11 mouse cellular contexts compared by ENCODE assay signal in genomic region chr9:41585771-41586170, GRCm38 (mm10).
DNase-seq lines count a peak whose midpoint lies in the region; ATAC-seq lines count a peak whose summit lies in the region.
"Had no signal": no experiment of that assay in that cellular context is flagged by ENCODE, and none has a peak within 500 bp of the region (broad histone marks: within the 10 kb centered on the region; RNA-seq: fewer than 3 reads in every experiment).

No protein-coding gene starts in this region.

- no peak for DNase-seq in liver, embryonic 11.5 days (ENCODE audit: low spot score)
- no peak for DNase-seq in forebrain, embryonic 10.5 days (ENCODE audit: extremely low spot score, low spot score)
- DNase-seq in layer of hippocampus, adult 11-12 months (ENCODE audit: low spot score), result no peak
- DNase-seq: cerebellum, adult 11-12 months; gastrocnemius, postnatal 36 days; liver had no signal

- no peak for ATAC-seq in liver, embryonic 11.5 days (replicated peaks; ENCODE audit: low FRiP score)
- no peak for ATAC-seq in liver, embryonic 12.5 days
- ATAC-seq in intestine, embryonic 16.5 days, result no peak
- no peak for ATAC-seq in stomach, embryonic 14.5 days (ENCODE audit: insufficient number of reproducible peaks, insufficient read depth, low FRiP score, low read depth)
- no peak for ATAC-seq in cerebellum, adult (ENCODE audit: insufficient number of reproducible peaks, low FRiP score, low TSS enrichment)
- ATAC-seq: Patski had no signal

- 0 out of 2 replicates have a peak, but pooled peaks cover 2% of the 10 kb centered on the region for H3K36me3 ChIP-seq in liver, embryonic 11.5 days (ENCODE audit: control insufficient read depth, insufficient read depth, low read length)
- H3K36me3 ChIP-seq in liver, embryonic 12.5 days, result 0 out of 2 replicates have a peak, but pooled peaks cover 2% of the 10 kb centered on the region
- peaks cover 53% of the 10 kb centered on the region for H3K36me3 ChIP-seq in forebrain, embryonic 10.5 days (replicated peaks)
- H3K36me3 ChIP-seq in intestine, embryonic 16.5 days (ENCODE audit: control insufficient read depth, insufficient read depth, low read length), result no peaks in the 10 kb centered on the region
- H3K36me3 ChIP-seq in stomach, embryonic 14.5 days (ENCODE audit: control insufficient read depth, insufficient read depth, low read length), result peaks cover 34% of the 10 kb centered on the region

- H3K4me3 ChIP-seq in liver, embryonic 11.5 days (ENCODE audit: low read depth, low read length), result no peak overlapping the region
- no peak overlapping the region for H3K4me3 ChIP-seq in liver, embryonic 12.5 days
- H3K4me3 ChIP-seq in forebrain, embryonic 10.5 days, result peak overlapping the region; percentile 60
- peak overlapping the region; percentile 12; the same call in 1 of the 2 replicates for H3K4me3 ChIP-seq in intestine, embryonic 16.5 days (ENCODE audit: low read length)
- H3K4me3 ChIP-seq in stomach, embryonic 14.5 days (ENCODE audit: low read depth, low read length), result peak overlapping the region; percentile 2; the same call in 1 of the 2 replicates

- no peak overlapping the region for H3K27ac ChIP-seq in liver, embryonic 11.5 days (ENCODE audit: low read depth, low read length)
- no peak overlapping the region for H3K27ac ChIP-seq in liver, embryonic 12.5 days
- peak overlapping the region; percentile 89; the same call in 1 of the 2 replicates for H3K27ac ChIP-seq in forebrain, embryonic 10.5 days
- H3K27ac ChIP-seq in intestine, embryonic 16.5 days (ENCODE audit: low read length), result no peak overlapping the region
- H3K27ac ChIP-seq in stomach, embryonic 14.5 days (ENCODE audit: low read length), result peak overlapping the region; percentile 23; the same call in 1 of the 2 replicates

- H3K9ac ChIP-seq in liver, embryonic 11.5 days (ENCODE audit: low read depth, low read length), result no peak overlapping the region
- no peak overlapping the region for H3K9ac ChIP-seq in liver, embryonic 12.5 days
- H3K9ac ChIP-seq in intestine, embryonic 16.5 days (ENCODE audit: low read depth, low read length), result peak overlapping the region; percentile 40; the same call in 1 of the 2 replicates
- 0 out of 2 replicates have a peak overlapping the region, but pooled peaks have one; percentile 4 for H3K9ac ChIP-seq in stomach, embryonic 14.5 days (replicated peaks; ENCODE audit: low read depth, low read length)

- 67% methylated on average over 5 of the region's 5 CpGs for WGBS in liver, embryonic 11.5 days
- WGBS in liver, embryonic 12.5 days (ENCODE audit: insufficient replicate concordance), result 52% methylated on average over 5 of the region's 5 CpGs
- 54% methylated on average over 5 of the region's 5 CpGs for WGBS in forebrain, embryonic 10.5 days
- WGBS in intestine, embryonic 16.5 days, result 51% methylated on average over 5 of the region's 5 CpGs
- 34% methylated on average over 5 of the region's 5 CpGs for WGBS in stomach, embryonic 14.5 days

- peak overlapping the region; percentile 23; the same call in 1 of the 2 replicates for H3K4me2 ChIP-seq in liver, embryonic 11.5 days
- no peak overlapping the region for H3K4me2 ChIP-seq in liver, embryonic 12.5 days
- H3K4me2 ChIP-seq in intestine, embryonic 16.5 days (ENCODE audit: low read depth, low read length), result no peak overlapping the region
- H3K4me2 ChIP-seq in stomach, embryonic 14.5 days (replicated peaks; ENCODE audit: low read depth, low read length), result peak overlapping the region; percentile 39

- H3K27me3 ChIP-seq in liver, embryonic 11.5 days (replicated peaks; ENCODE audit: control insufficient read depth, insufficient read depth, low read length), result peaks cover under 1% of the 10 kb centered on the region; the same call in 1 of the 2 replicates
- peaks cover 17% of the 10 kb centered on the region for H3K27me3 ChIP-seq in liver, embryonic 12.5 days (replicated peaks)
- H3K27me3 ChIP-seq in forebrain, embryonic 10.5 days (ENCODE audit: poor library complexity, severe bottlenecking), result no peaks in the 10 kb centered on the region
- no peaks in the 10 kb centered on the region for H3K27me3 ChIP-seq in intestine, embryonic 16.5 days (replicated peaks; ENCODE audit: control insufficient read depth, insufficient read depth, low read length)
- H3K27me3 ChIP-seq in stomach, embryonic 14.5 days (ENCODE audit: control insufficient read depth, insufficient read depth, low read length), result no peaks in the 10 kb centered on the region
- H3K27me3 ChIP-seq: Patski had no signal

- no peaks in the 10 kb centered on the region for H3K9me3 ChIP-seq in liver, embryonic 11.5 days (ENCODE audit: control insufficient read depth, low read length)
- H3K9me3 ChIP-seq in liver, embryonic 12.5 days (replicated peaks), result no peaks in the 10 kb centered on the region
- H3K9me3 ChIP-seq in forebrain, embryonic 10.5 days, result no peaks in the 10 kb centered on the region
- H3K9me3 ChIP-seq in intestine, embryonic 16.5 days (ENCODE audit: control insufficient read depth, low read length), result no peaks in the 10 kb centered on the region
- no peaks in the 10 kb centered on the region for H3K9me3 ChIP-seq in stomach, embryonic 14.5 days (ENCODE audit: control insufficient read depth, low read depth, low read length)

- H3K4me1 ChIP-seq in liver, embryonic 11.5 days (replicated peaks; ENCODE audit: control insufficient read depth, insufficient read depth, low read length), result no peaks in the 10 kb centered on the region
- no peaks in the 10 kb centered on the region for H3K4me1 ChIP-seq in liver, embryonic 12.5 days
- peaks cover 80% of the 10 kb centered on the region for H3K4me1 ChIP-seq in forebrain, embryonic 10.5 days
- peaks cover 3% of the 10 kb centered on the region for H3K4me1 ChIP-seq in intestine, embryonic 16.5 days (ENCODE audit: control insufficient read depth, insufficient read depth, low read length)
- H3K4me1 ChIP-seq in stomach, embryonic 14.5 days (ENCODE audit: control insufficient read depth, insufficient read depth, low read length), result peaks cover 35% of the 10 kb centered on the region; the same call in 1 of the 2 replicates

Comparison
In these comparisons a context has a peak if more than half of its experiments do, and no peak if none do; other contexts are left out.
1. H3K4me2 ChIP-seq: peak in liver, embryonic 11.5 days (single experiment) and stomach, embryonic 14.5 days (single experiment); none in liver, embryonic 12.5 days (single experiment) and intestine, embryonic 16.5 days (single experiment).
2. H3K27ac ChIP-seq: peak in forebrain, embryonic 10.5 days (single experiment) and stomach, embryonic 14.5 days (single experiment); none in liver, embryonic 11.5 days (single experiment), liver, embryonic 12.5 days (single experiment) and intestine, embryonic 16.5 days (single experiment).
3. H3K4me3 ChIP-seq: peak in forebrain, embryonic 10.5 days (single experiment), intestine, embryonic 16.5 days (single experiment) and stomach, embryonic 14.5 days (single experiment); none in liver, embryonic 11.5 days (single experiment) and liver, embryonic 12.5 days (single experiment).
4. H3K9ac ChIP-seq: peak in intestine, embryonic 16.5 days (single experiment) and stomach, embryonic 14.5 days (single experiment); none in liver, embryonic 11.5 days (single experiment) and liver, embryonic 12.5 days (single experiment).